Mouse (Mus musculus): Measurements from ENCODE around the gene 4930578C19Rik.
"Not testable (repeated sequence)": the region's sequence is repeated elsewhere in the genome, so short reads cannot be mapped to it uniquely, and the experiment has no call there.

The 4930578C19Rik gene

GRCm38 (mm10) chrX:18461198-18461601, at the start of gene 4930578C19Rik:
TSS of gene 4930578C19Rik (minus strand) at chrX:18461397.
- DNase-seq = no peak

DNA sequence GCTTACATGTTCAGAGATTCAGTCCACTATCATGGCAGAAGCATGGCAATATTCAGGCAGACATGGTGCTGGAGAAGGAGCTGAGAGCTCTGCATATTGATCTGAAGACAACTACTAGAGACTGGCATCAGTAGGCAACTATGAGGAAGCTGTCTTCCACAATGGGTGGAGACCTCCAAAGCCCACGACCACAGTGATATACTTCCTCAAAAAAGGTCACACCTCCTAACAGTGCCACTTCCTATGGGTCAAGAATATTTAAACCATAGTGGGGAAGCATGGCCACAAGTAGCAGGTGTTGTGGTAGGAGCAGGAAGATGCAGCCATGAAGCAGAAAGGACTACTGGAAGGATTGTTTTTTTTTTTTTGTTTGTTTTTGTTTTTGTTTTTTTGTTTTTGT, 6.5 kb upstream of the 4930578C19Rik start:
- DNase-seq = no peak

DNA sequence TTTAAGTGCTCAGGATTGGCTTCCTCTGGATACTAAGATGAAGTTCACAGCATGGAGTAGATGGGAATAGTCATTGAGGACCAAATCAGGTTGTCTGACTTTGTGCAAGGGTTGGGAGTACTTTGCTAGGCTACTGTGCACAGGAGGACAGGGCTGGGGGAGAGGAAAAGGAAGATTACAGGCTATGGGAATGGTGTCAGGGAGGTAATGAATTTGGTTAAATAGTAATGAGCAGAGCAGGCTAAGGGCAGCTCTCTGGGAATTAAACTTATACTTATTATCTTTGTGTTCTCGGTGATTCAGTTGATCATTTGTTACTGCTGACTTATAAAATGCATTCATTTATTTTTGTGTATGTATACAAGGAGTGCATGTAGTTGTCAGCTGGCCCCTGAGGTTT, 1.7 kb upstream of the 4930578C19Rik start:
- no peak for DNase-seq

DNA sequence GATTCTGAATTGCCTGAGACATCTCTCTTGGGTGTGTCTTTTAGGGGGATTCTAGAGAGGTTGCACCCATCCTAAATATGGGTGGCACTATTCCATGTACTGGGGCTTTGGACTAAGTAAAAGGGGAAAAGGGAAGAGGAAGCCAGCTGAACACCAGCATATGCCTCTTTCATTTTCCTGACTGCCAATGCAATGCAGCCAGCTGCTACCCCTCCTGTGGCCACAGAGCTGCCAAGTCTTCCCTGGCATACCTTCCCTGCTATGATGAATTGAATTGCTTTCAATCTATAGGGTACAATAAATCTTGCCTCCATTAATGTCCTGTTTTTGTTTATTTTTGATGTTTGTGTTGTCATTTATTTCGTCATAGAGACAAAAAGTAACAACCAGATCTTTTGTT, 9.6 kb downstream of the 4930578C19Rik start:
- peak; percentile 53 for DNase-seq

- DNase-seq = peak; percentile 69
Measured at GRCm38 (mm10) chrX:18442066-18442465, 19.1 kb downstream of the 4930578C19Rik start.

- DNase-seq = no peak
Measured at GRCm38 (mm10) chrX:18425451-18425850, 35.7 kb downstream of the 4930578C19Rik start.

DNA sequence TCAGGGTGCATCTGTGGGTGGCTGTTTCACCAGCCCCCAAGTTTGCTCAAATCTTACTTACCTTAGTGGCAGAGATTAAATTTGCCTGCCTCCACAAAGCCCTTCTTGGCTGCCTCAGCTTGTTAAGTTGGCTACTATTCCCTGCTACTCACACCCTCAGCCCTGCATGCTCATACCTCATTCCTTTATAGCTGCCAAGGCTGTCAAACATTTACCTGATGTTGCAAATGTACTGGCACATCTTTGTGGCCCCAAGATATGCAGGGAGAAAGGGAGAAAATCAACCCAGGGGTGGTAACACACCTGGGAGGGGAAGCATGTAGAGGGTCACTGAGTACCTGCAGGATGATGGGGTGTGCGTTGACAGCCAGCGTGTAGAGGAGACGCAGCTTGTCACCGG, 38.0 kb downstream of the 4930578C19Rik start:
- no peak for DNase-seq

DNA sequence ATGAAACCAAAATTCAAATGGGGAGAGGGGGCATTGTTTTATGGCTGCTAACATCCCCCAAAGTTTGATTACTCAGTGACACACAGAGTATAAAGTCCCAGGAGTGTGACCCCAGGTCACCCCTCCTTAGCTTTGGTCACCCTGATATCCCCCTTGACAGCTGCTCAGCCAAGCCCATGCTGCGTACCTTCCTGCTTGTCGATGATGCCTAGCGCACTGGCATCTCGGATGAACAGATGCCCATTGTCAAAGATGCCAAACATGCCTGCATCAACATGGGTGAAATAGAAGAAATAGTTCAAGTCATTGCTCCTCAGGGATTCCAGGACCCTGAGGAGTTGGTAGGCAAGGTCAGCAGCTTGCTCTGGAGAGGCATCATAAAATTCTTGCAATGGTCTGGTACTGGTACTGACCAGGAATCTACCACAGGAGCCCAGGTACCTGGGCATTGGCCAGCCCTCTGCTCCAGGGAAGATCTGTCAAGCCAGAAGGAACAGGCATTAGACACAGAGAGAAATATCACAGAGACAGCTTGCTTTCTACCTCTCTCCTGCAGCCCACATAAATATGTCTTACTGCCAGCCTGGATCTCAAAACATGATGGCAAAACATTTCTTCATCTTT, 40.9 kb downstream of the 4930578C19Rik start:
- DNase-seq = peak; percentile 75

DNA sequence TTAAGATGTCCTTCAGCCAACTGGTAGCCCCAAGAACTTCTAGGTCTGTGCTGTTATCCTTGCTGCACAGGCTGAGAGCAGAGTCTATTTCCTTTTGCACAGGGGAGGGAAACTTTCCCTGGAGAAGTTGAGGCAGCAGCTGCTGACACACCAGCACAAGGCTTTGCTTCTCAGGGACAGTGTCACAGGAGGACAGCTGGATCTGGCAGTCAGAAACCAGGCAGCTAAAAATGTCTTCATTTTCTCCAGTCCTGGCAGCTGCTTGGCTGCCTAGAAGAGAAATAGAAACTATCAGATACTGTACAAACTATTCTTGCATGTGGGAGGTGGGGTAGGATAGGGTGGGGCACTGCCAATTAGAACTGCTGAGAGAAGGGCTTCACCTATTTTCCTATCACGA, 42.2 kb downstream of the 4930578C19Rik start:
- DNase-seq = no peak

DNA sequence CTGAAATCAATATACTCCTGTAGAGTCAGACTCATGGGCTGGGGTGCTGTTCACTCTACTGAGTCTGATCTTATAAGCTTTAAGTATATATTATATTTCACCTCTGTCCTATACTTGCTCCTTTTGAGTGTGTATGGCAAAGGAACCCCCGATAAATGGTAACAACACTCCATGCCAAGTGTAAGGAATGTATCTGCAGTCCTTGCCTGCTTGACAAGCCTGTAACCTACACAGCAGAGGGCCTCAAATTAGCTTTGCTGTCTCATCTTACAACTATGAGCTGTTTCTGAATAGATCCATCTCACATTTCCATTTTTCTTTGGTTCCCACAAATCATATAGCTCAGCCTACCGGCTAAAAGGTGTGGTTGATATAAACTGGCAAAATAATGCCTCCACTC, 46.6 kb downstream of the 4930578C19Rik start:
- no peak for DNase-seq

DNA sequence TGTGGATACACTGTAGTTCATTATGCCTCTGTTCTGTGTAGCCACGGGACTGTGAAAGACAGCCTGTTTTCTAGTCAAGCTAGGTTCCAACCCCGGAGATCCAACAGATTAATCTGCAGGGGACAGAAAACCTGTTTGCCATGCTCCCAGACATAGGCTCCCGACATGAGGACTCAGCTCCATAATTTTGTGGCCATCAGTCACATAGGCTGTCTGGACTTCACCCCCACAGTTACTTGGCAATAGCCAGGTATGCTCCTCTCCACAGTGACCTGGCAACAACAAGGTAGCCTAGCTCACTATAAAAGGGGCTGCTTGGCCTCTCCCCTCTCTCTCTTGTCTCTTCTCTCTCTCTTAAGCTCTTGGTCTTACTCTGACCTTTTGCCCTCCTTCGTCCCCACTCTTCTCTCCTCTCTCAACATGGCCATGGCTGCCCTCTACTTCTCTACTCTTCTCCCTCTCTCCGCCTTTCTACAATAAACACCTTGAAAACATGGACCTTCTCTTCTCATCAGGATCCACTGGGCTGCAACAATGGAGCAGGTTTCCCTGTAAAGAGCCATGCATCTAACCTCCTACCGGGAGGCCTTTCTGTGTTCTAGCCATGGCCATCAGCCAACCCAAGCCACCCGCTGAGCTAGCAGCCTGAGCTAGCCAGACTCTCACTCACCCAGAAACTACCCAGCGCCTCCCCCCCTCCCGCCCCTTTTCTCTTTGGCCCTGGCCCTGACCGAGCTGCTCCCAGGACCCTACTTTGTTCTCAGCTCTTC, 49.9 kb downstream of the 4930578C19Rik start:
- peak; percentile 80 for DNase-seq

DNA sequence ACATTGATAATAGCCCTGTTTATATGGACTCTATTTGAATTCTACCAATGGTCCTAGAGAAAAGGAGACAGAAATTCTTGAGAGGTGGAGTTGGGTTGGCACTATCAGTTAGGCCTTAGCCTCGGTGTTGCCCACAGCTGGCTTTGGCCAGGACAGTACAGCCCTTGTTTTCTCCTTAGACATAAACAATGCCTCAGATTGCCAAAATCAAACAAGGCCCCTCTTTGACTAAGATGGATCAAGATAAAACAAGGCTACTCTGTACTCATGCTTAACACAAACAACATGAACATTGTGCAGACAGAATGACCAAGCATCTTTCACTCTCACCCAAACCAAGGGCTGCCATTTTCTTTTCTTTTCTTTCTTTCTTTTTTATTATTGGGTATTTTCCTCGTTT, 51.6 kb downstream of the 4930578C19Rik start:
- DNase-seq = no peak

DNA sequence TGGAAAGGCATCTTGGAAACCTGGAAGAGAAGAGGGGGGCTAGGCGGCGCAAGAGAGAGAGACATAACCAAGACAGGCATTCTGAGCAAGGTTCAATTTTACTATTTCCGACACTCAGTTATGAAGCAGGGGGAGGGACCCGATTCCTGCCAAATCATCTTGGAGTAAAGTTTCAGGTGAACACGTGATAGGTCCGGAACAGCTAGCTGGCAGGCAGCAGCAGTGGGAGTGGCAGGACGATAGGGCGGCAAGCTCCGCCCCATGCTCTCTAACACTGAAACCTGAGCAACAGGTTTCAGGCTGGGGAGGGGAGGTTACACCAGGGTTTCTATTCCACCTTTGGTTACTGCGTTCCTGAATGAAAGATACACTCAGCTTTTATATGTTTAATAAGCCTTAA, 58.9 kb downstream of the 4930578C19Rik start:
- DNase-seq = no peak

DNA sequence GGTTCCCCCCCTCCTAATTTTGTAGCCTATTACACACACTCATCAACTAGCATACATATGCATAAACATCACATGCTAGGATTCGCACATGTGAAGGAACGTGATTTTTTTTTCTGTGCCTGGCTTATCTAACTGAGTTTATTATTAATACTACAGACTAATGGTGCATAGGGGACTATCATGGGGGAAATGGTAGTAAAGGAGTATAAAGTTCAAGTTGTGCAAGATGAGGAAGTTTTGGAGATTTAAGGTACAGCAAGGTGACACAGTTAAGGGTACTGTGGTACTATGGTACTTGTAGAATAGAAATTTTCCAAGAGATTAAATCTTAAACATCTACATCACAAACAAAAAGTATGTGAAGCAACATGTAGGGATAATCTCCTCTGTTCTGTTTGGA, 64.5 kb downstream of the 4930578C19Rik start:
- no peak for DNase-seq

DNA sequence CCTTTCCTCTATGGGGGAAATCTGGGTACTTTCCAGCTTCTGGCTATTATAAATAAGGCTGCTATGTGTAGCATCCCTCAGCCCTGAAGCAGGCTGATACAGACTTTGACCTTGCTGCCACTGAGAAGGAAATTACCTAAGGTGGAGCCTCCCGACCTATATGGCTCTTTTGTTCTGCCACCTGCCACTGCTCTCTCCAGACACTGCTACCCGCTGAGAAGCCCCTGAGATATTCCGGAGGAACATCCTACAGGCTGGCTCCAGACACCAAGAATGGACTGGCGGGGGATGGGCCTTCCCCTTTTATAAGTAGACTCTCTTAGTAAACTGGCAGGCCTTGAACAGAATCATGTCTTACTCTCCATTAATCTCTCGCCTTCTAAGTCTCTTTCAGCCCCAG, 77.0 kb downstream of the 4930578C19Rik start:
- not testable (repeated sequence) for DNase-seq

Data from cerebellum, adult 11-12 months (tissue).